Mouse (Mus musculus) bone marrow macrophage, adult 2 months (primary cell): ENCODE measurements around the gene Bcap29. TPM values are rescaled to one million over a fixed set of nuclear protein-coding genes. Genes with fewer than 3 reads are reported as not detected.
"Not testable (repeated sequence)": the region's sequence is repeated elsewhere in the genome, so short reads cannot be mapped to it uniquely, and the experiment has no call there.

Source experiments
- H3K27ac ChIP-seq: 2 replicates; pipeline ENCODE4 v1.5.1; 2012; ENCODE audit warnings: low read depth, low read length; ENCODE audit not compliant: insufficient read depth
- H3K4me1 ChIP-seq: 2 replicates; pipeline ENCODE4 v1.6.1; 2012; ENCODE audit warnings: low read length; ENCODE audit not compliant: control insufficient read depth, insufficient read depth
- H3K4me3 ChIP-seq: 2 replicates; pipeline ENCODE4 v1.5.1; 2012; ENCODE audit warnings: mild to moderate bottlenecking, low read length, moderate library complexity; ENCODE audit not compliant: insufficient read depth
- CTCF ChIP-seq: IDR thresholded peaks from 2 replicates; pipeline ENCODE4 v1.5.1; 2012; ENCODE audit warnings: low read depth, mild to moderate bottlenecking, low read length, moderate library complexity
- POLR2A ChIP-seq: IDR thresholded peaks from 2 replicates; pipeline ENCODE4 v1.6.1; 2012; ENCODE audit warnings: mild to moderate bottlenecking, low read depth, low read length, borderline replicate concordance
- polyA plus RNA-seq: library from polyadenylated mRNA; stranded (reverse); fragments of >200 nt; gene quantifications from 2 replicates; pipeline ENCODE4 v1.2.4, GENCODE M21; 2012; ENCODE audit not compliant: missing spikeins, insufficient read depth, insufficient read length

Gene Bcap29
- 40.5 and 40.8 TPM in 2 replicates for polyA plus RNA-seq

DNA sequence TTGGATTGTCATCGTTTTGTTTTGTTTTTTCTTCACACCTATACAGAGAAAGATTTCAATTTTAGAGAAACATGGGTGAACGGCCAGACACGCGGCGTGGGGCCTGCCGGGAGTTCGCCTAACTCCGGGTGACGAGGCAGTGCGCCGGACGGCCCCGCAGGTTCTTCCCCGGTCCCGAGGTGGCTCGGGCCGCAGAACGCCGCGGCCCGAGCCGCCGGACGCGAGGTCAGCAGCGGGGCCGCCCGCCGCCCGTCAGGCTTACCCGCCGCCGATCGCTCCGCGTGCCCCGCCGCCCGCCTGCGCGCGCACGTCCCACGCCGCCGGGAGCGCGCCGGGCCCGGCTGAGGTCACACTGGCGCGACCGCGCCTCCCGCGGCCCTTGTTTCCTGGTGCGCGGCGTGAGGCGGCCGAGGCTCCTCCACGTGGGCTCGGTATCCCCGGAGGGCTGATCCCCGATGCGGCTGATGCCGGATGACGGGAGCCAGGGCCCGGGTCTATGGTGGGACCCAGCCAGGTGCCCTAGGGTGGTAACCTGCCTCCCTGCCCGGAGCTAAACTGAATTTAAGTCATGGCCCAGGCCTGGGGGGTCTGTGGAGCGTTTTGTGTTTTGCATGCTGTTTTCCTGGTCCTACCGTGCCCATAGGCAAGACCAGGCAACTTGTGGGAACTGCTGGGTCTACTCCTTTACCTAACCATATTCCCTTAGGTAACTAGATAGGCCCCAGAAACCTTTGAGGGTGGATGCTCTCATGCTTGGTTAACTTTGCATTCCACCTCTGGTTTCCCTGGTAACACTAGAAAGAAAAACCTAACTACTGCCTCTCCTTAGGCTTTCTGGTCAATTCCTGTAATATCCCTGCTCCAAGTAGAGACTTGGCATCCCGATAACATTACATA is at the start of gene Bcap29:
Gene Bcap29, minus strand, starts transcription at position 316 of the 897 bp plus-strand sequence.
- Histone ChIP-seq H3K4me1 (peaks cover 11% of the 10 kb centered on the region), H3K4me3 (peak within 1 kb of the TSS; percentile 80), H3K27ac (peak within 1 kb of the TSS; percentile 77)
- TF ChIP-seq CTCF: no peak
- no peak for TF ChIP-seq POLR2A

- no peak overlapping the region for H3K4me3 ChIP-seq
- H3K4me1 ChIP-seq: no peaks in the 10 kb centered on the region
- TF ChIP-seq CTCF: no peak
- no peak for TF ChIP-seq POLR2A
- no peak overlapping the region for H3K27ac ChIP-seq
Observed at GRCm38 (mm10) chr12:31667187-31667586, 32.7 kb upstream of the Bcap29 start.

- TF ChIP-seq CTCF (no peak), POLR2A (no peak)
- H3K4me1 ChIP-seq: no peaks in the 10 kb centered on the region
- H3K4me3 ChIP-seq: no peak overlapping the region
- H3K27ac ChIP-seq: no peak overlapping the region
Observed at GRCm38 (mm10) chr12:31665999-31666398, 31.5 kb upstream of the Bcap29 start.

DNA sequence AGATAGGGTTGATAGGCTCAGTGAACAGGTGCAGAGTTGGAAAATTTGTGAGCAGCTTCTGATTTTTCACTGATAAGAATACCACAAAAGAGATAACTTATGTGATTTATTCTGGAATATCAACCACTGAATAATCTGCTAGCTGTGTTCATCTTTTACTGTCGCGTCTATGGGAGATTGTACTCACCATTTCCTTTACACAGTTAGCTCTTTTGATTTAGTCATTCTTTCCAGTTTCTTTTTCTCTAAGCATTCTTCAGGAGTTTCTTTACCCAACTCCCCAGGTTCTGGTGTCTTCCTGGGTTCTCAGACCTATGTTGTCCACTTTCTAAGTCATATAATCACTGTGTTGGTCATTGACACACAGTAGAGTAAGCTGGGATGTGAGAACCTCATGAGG is 22.4 kb upstream of the Bcap29 start:
- no peak for TF ChIP-seq CTCF
- no peak for TF ChIP-seq POLR2A
- H3K4me1 ChIP-seq: peaks cover 6% of the 10 kb centered on the region

DNA sequence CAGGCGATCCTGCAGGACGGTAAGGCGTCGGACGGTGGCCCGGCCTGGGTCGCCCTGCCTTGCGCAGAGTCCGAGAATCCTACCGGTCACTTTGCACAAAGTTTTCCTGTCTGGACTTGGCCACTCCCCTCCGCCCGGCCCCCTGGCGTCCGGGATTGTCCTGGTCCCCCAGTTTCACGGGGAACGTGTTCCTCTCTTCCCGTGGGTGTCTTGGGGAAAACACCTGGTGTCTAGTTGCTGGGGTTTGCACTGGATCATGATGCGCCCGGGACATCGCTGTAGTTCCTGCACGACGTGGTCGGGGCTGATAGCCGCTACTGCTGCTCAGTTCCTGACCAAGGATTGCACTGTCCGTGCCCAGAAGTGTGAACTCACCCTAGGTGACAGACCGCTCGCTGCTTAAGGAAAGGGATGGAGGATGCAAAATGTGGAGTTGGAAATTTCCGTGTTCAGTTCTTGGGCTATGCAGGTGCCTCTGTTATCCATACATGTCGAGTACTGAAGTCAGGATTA is 20.6 kb upstream of the Bcap29 start:
- Histone ChIP-seq H3K27ac (peak overlapping the region; percentile 43; the same call in 1 of the 2 replicates), H3K4me1 (peaks cover 6% of the 10 kb centered on the region), H3K4me3 (peak overlapping the region; percentile 98)
- TF ChIP-seq POLR2A (no peak), CTCF (no peak)

More for the DNA sequence above, 22.4 kb upstream of the Bcap29 start:
- Histone ChIP-seq H3K4me3 (no peak overlapping the region), H3K27ac (no peak overlapping the region)

DNA sequence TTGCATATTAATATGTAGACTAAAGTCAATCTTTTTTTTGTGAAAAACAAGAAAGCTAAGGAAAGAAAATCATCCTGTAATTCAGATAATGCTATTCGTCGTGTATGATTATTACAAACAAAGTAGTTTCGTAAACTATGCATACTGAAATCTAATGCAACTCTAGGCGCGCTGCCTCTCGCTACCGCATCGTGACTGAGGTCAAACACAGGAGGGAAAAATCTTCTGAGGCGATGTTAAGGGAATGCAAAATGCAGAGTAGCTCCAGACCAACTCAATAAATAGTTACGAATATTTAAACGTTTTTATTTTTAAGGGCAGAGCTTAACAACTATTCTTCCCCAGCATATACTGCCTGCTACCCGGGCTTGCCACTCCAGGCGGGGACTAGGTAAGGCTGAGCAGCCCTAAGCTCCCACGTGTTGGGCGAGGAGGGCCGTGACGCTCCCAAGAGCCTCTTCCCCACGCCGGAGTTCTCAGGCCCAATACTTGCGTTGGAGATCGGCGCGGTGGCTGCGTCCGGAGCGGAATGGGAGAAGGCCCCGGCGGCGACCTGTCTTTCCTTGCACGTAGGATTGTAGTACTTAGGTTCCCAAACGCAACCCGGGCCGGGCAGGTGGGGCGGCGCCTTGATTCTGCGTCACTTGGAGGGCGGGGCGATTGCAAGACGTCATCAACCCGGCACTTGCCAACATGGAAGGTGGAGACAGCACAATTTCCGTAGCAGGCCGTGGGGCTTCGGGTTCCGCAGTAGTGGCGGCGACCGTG is 19.9 kb upstream of the Bcap29 start, which contains the start of the genes Dus4l and Cog5:
Gene Dus4l, minus strand, starts transcription at position 630 of the 768 bp plus-strand sequence.
Gene Cog5, plus strand, starts transcription at position 673 of the 768 bp plus-strand sequence.
- TF ChIP-seq POLR2A (no peak), CTCF (no peak)
- H3K27ac ChIP-seq: peak within 1 kb of the TSS; percentile 43; the same call in 1 of the 2 replicates

DNA sequence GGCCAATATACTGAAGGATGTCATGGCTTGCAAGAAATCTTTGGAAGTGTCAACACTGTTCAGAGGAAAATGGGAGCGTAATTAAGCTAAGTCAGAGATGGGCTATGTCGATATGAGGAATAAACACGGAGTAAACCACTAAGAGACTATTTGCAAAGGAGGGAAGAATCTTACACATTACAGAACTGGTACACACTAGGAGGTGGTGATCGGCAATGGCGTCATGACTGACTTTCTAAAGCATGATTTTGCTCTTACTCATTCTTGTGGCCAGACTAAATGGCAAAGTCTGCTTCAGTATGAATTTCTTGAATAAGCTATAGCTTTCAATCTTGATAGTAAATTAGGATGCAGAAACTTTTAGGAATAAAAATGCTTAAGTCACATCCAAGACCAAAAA is 19.2 kb upstream of the Bcap29 start:
- peaks cover 6% of the 10 kb centered on the region for H3K4me1 ChIP-seq
- H3K4me3 ChIP-seq: peak overlapping the region; percentile 16
- no peak overlapping the region for H3K27ac ChIP-seq
- no peak for TF ChIP-seq POLR2A
- no peak for TF ChIP-seq CTCF

More for the DNA sequence above, 19.9 kb upstream of the Bcap29 start, which contains the start of the genes Dus4l and Cog5:
- H3K4me3 ChIP-seq: peak within 1 kb of the TSS; percentile 98
- peaks cover 6% of the 10 kb centered on the region for H3K4me1 ChIP-seq

DNA sequence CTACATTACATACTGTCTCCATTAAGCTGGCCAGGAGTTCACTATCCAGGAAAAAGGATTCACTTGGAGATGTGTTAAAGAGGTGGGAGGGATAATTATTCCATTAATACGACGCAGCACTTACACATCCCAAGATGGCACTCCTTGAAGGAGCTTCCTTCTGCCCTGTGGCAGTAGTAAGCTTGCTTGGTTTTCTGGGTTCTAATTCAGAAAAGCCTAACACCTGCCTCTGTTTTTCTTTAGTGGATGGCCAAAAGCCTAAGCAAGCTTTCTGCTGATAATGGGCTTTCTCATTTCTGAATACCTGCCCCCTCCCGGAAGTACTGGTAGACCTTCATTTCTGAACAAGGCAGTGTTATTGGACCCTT is 766 bp upstream of the Bcap29 start:
- TF ChIP-seq POLR2A (no peak), CTCF (no peak)
- H3K4me3 ChIP-seq: peak overlapping the region; percentile 80; the same call in 1 of the 2 replicates
- H3K4me1 ChIP-seq: peaks cover 8% of the 10 kb centered on the region

DNA sequence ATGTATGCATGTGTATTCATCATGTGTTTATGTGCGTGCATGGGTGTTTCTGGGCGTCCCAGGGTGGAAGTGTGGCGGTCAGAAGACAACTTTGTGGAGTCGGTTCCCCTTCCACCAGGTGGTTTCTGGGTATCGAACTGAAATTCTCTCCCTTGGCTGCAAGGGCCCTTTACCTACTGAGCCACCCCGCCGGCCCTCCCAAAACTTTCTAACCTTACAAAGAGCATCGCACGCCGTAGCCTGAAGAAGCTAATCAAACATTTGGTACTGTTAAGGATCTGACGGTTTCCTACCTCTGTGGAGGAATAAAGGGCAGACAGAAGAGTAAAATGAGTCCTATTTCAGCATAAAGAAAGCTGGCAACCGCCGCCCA is 502 bp downstream of the Bcap29 start:
- Histone ChIP-seq H3K27ac (peak overlapping the region; percentile 77), H3K4me1 (peaks cover 11% of the 10 kb centered on the region), H3K4me3 (peak overlapping the region; percentile 80)
- TF ChIP-seq POLR2A (no peak), CTCF (no peak)

More for the DNA sequence above, 766 bp upstream of the Bcap29 start:
- no peak overlapping the region for H3K27ac ChIP-seq

DNA sequence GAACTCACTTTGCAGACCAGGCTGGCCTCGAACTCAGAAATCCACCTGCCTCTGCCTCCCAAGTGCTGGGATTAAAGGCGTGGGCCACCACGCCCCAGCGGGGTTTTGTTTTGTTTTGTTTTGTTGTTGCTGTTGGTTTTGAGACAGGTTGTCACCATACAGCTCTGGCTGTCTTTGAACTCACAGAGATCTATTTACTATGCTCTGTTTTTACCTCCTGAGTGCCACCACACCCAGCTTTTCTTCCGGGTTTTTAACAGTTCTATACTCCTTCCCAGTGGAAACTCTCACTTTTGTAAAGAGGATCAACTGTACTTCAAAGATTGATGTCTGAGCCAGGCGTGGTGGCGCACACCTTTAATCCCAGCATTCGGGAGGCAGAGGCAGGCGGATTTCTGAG is 6.1 kb downstream of the Bcap29 start:
- not testable (repeated sequence) for H3K4me1 ChIP-seq, H3K27ac ChIP-seq, H3K4me3 ChIP-seq
